Mouse (Mus musculus) CH12.LX (cell line): Measurements from ENCODE around the gene Pds5a.

ENCODE experiments used
- CTCF ChIP-seq, 2 experiments: IDR thresholded peaks in 1 of 2; conservative IDR thresholded peaks in 1 of 2; 2 replicates each; pipeline ENCODE4 v1.5.1; 2011 to 2012; ENCODE audit warnings: low read depth in 2 of 2, low read length in 2 of 2, improper control_type of control experiment in 1 of 2, inconsistent platforms in 1 of 2, mild to moderate bottlenecking in 1 of 2, moderate library complexity in 1 of 2
- EP300 ChIP-seq: IDR thresholded peaks from 2 replicates; pipeline ENCODE4 v1.6.1; 2011; ENCODE audit warnings: low read length, improper control_type of control experiment
- KAT2A ChIP-seq: IDR thresholded peaks from 2 replicates; pipeline ENCODE4 v1.6.1; 2012; ENCODE audit warnings: low read length, improper control_type of control experiment, inconsistent platforms; ENCODE audit not compliant: insufficient replicate concordance
- MAZ ChIP-seq: IDR thresholded peaks from 2 replicates; pipeline ENCODE4 v1.6.1; 2012; ENCODE audit warnings: low read depth, mild to moderate bottlenecking, inconsistent platforms, low read length, improper control_type of control experiment, moderate library complexity
- MEF2A ChIP-seq: IDR thresholded peaks from 2 replicates; pipeline ENCODE4 v1.6.1; 2014; ENCODE audit warnings: low read depth, mild to moderate bottlenecking, inconsistent platforms, low read length, improper control_type of control experiment, borderline replicate concordance
- POLR2A ChIP-seq: IDR thresholded peaks from 2 replicates; pipeline ENCODE4 v1.6.1; 2011; ENCODE audit warnings: low read depth, mild to moderate bottlenecking, improper control_type of control experiment, low read length
- RCOR1 ChIP-seq: conservative IDR thresholded peaks from 2 replicates; pipeline ENCODE4 v1.6.1; 2012; ENCODE audit warnings: low read depth, mild to moderate bottlenecking, inconsistent platforms, low read length, improper control_type of control experiment
- SIN3A ChIP-seq: IDR thresholded peaks from 2 replicates; pipeline ENCODE4 v1.6.1; 2012; ENCODE audit warnings: low read length, improper control_type of control experiment, inconsistent platforms
- ZC3H11A ChIP-seq: IDR thresholded peaks from 2 replicates; pipeline ENCODE4 v1.6.1; 2012; ENCODE audit warnings: low read depth, mild to moderate bottlenecking, inconsistent platforms, low read length, improper control_type of control experiment
- ZNF384 ChIP-seq: IDR thresholded peaks from 2 replicates; pipeline ENCODE4 v1.6.1; 2012; ENCODE audit warnings: low read depth, low read length, improper control_type of control experiment, inconsistent platforms

DNA sequence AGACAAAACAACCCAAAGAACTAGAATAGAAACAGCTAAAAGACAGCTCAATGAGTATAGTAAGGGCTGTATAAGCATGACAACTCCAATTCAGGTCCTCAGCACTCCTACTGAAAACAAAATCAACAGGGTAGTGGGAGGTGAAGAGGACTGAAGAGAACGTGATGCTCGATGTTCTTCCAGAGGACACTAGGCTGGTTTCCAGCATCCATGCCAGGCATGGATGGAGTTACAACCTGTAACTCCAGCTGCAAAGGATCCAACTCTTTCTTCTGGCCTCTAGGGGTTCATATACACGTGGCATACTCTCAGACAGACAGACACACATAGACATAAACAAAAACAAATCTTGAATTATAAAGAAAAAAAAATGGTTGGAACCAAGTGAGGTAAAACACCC, 11.3 kb downstream of the Pds5a start:
- TF ChIP-seq CTCF (conservative IDR thresholded peaks at IDR 0.05 in 1 of 2, IDR thresholded peaks at IDR 0.05 in 1 of 2; ENCODE audit: low read depth in 2 of 2, low read length in 2 of 2) = no peak
- TF ChIP-seq EP300 = no peak
- no peak for TF ChIP-seq KAT2A
- no peak for TF ChIP-seq POLR2A
- no peak for TF ChIP-seq MAZ
- no peak for TF ChIP-seq RCOR1
- no peak for TF ChIP-seq ZNF384
- TF ChIP-seq SIN3A = no peak
- TF ChIP-seq MEF2A = no peak
- no peak for TF ChIP-seq ZC3H11A
